Mouse (Mus musculus) CH12.LX (cell line): ENCODE measurements at regions not wholly inside any gene's neighbourhood (a gene's known extent, or its start where the extent isn't known, plus 50 kb on each side); places are given as distances from the start of the nearest gene placed in this dataset.

Experiments used
- DNase-seq: peaks from one replicate; pipeline ENCODE4 v3.0.0-alpha.2; 2013; ENCODE audit errors: extremely low read depth
- H3K27ac ChIP-seq: 2 replicates; pipeline ENCODE4 v1.5.1; 2012; ENCODE audit warnings: low read depth, mild to moderate bottlenecking, control low read depth, moderate library complexity; ENCODE audit not compliant: insufficient read depth
- H3K27me3 ChIP-seq: replicated peaks from 2 replicates; pipeline ENCODE3; 2012; ENCODE audit warnings: inconsistent platforms
- H3K36me3 ChIP-seq, 2 experiments: replicated peaks in 1 of 2; 2 replicates each; pipeline versions ENCODE3 to v1.6.1; 2012; ENCODE audit warnings: inconsistent platforms in 1 of 2, low read length in 1 of 2, mild to moderate bottlenecking in 1 of 2, mixed read lengths in 1 of 2, moderate library complexity in 1 of 2; ENCODE audit not compliant: control insufficient read depth in 1 of 2, insufficient read depth in 1 of 2
- H3K4me1 ChIP-seq, 2 experiments: 2 replicates each; pipeline ENCODE4 v1.6.1; 2012; ENCODE audit warnings: inconsistent platforms in 1 of 2, moderate library complexity in 1 of 2; ENCODE audit not compliant: insufficient read depth in 2 of 2, control insufficient read depth in 1 of 2
- H3K4me2 ChIP-seq: 2 replicates; pipeline ENCODE4 v1.6.1; 2012; ENCODE audit warnings: low read depth, mild to moderate bottlenecking, control low read depth; ENCODE audit not compliant: poor library complexity, insufficient read depth, severe bottlenecking
- H3K4me3 ChIP-seq, 3 experiments: fragments of 150-350 bp in 1 of 3; sonication (generic) in 1 of 3; replicated peaks in 1 of 3; 2 replicates each; pipeline versions ENCODE3 to v1.5.1; 2011 to 2012; ENCODE audit warnings: low read depth in 2 of 3, low read length in 2 of 3, mild to moderate bottlenecking in 2 of 3, moderate library complexity in 2 of 3, control low read depth in 1 of 3, improper control_type of control experiment in 1 of 3, inconsistent platforms in 1 of 3, mixed read lengths in 1 of 3; ENCODE audit not compliant: poor library complexity in 1 of 3
- H3K79me2 ChIP-seq: replicated peaks from 2 replicates; pipeline ENCODE4 v1.6.1; 2012; ENCODE audit warnings: mild to moderate bottlenecking, moderate library complexity; ENCODE audit not compliant: control insufficient read depth, poor library complexity, insufficient read depth, severe bottlenecking; ENCODE audit errors: extremely low read depth
- H3K9ac ChIP-seq: 2 replicates; pipeline ENCODE4 v1.6.1; 2012; ENCODE audit warnings: low read depth, mild to moderate bottlenecking, control low read depth, moderate library complexity; ENCODE audit not compliant: insufficient read depth
- H3K9me3 ChIP-seq: replicated peaks from 2 replicates; pipeline ENCODE3; 2012; ENCODE audit warnings: low read length, inconsistent platforms, mixed read lengths
- BHLHE40 ChIP-seq: IDR thresholded peaks from 2 replicates; pipeline ENCODE4 v1.6.1; 2011; ENCODE audit warnings: mild to moderate bottlenecking, low read depth, low read length, improper control_type of control experiment
- CTCF ChIP-seq, 2 experiments: IDR thresholded peaks in 1 of 2; conservative IDR thresholded peaks in 1 of 2; 2 replicates each; pipeline ENCODE4 v1.5.1; 2011 to 2012; ENCODE audit warnings: low read depth in 2 of 2, low read length in 2 of 2, improper control_type of control experiment in 1 of 2, inconsistent platforms in 1 of 2, mild to moderate bottlenecking in 1 of 2, moderate library complexity in 1 of 2
- E2F4 ChIP-seq: IDR thresholded peaks from 2 replicates; pipeline ENCODE4 v1.6.1; 2011; ENCODE audit warnings: low read depth, low read length, improper control_type of control experiment; ENCODE audit not compliant: insufficient replicate concordance
- ELF1 ChIP-seq: IDR thresholded peaks from 2 replicates; pipeline ENCODE4 v1.6.1; 2014; ENCODE audit warnings: low read depth, mild to moderate bottlenecking, inconsistent platforms, low read length, improper control_type of control experiment
- GABPA ChIP-seq: IDR thresholded peaks from 2 replicates; pipeline ENCODE4 v1.6.1; 2012; ENCODE audit warnings: low read depth, low read length, improper control_type of control experiment, inconsistent platforms; ENCODE audit not compliant: insufficient replicate concordance
- IRF4 ChIP-seq: IDR thresholded peaks from 2 replicates; pipeline ENCODE4 v1.6.1; 2014; ENCODE audit warnings: low read depth, mild to moderate bottlenecking, inconsistent platforms, low read length, improper control_type of control experiment
- JUN ChIP-seq: IDR thresholded peaks from 2 replicates; pipeline ENCODE4 v1.6.1; 2011; ENCODE audit warnings: low read depth, mild to moderate bottlenecking, low read length, improper control_type of control experiment, moderate library complexity; ENCODE audit not compliant: insufficient read depth
- JUND ChIP-seq: conservative IDR thresholded peaks from 2 replicates; pipeline ENCODE4 v1.6.1; 2011; ENCODE audit warnings: low read depth, low read length, improper control_type of control experiment
- KAT2A ChIP-seq: IDR thresholded peaks from 2 replicates; pipeline ENCODE4 v1.6.1; 2012; ENCODE audit warnings: low read length, improper control_type of control experiment, inconsistent platforms; ENCODE audit not compliant: insufficient replicate concordance
- MYC ChIP-seq: IDR thresholded peaks from 2 replicates; pipeline ENCODE4 v1.6.1; 2011; ENCODE audit warnings: low read depth, mild to moderate bottlenecking, improper control_type of control experiment, low read length
- POLR2AphosphoS2 ChIP-seq: IDR thresholded peaks from 2 replicates; pipeline ENCODE4 v1.6.1; 2011; ENCODE audit warnings: low read depth, low read length, improper control_type of control experiment
- RAD21 ChIP-seq: IDR thresholded peaks from 2 replicates; pipeline ENCODE4 v1.6.1; 2011; ENCODE audit warnings: low read depth, mild to moderate bottlenecking, low read length, improper control_type of control experiment, moderate library complexity
- SIN3A ChIP-seq: IDR thresholded peaks from 2 replicates; pipeline ENCODE4 v1.6.1; 2012; ENCODE audit warnings: low read length, improper control_type of control experiment, inconsistent platforms
- SMC3 ChIP-seq: IDR thresholded peaks from 2 replicates; pipeline ENCODE4 v1.6.1; 2011; ENCODE audit warnings: low read depth, low read length, improper control_type of control experiment
- TBP ChIP-seq: conservative IDR thresholded peaks from 2 replicates; pipeline ENCODE4 v1.6.1; 2011; ENCODE audit warnings: low read depth, low read length, improper control_type of control experiment
- ZC3H11A ChIP-seq: IDR thresholded peaks from 2 replicates; pipeline ENCODE4 v1.6.1; 2012; ENCODE audit warnings: low read depth, mild to moderate bottlenecking, inconsistent platforms, low read length, improper control_type of control experiment
- dilution Hi-C: fragments of 300-500 bp; cut with MboI; formaldehyde crosslinking; loops from 2 replicates; pipeline ENCODE4 v1.14.3; 2020; ENCODE audit warnings: low sequenced_read_pairs; ENCODE audit not compliant: extremely low pct_unique_long_range_greater_than_20kb, extremely low pct_ligation_motif_present
- in situ Hi-C: fragments of 300-500 bp; cut with MboI; formaldehyde crosslinking; loops from 3 replicates; pipeline ENCODE4 v1.14.3; 2019; ENCODE audit warnings: low sequenced_read_pairs, low pct_ligation_motif_present, low pct_unique_long_range_greater_than_20kb, mixed read lengths

GRCm38 (mm10) chr5:55293301-55293700 is 1295.0 kb downstream of the Stim2 start:
- dilution Hi-C loops, result no loop called here
- no peak overlapping the region for H3K4me2 ChIP-seq
- H3K4me3 ChIP-seq, result no peak overlapping the region

GRCm38 (mm10) chr5:55293978-55294377 is 1295.7 kb downstream of the Stim2 start:
- H3K9me3 ChIP-seq, result no peaks in the 10 kb centered on the region
- H3K79me2 ChIP-seq, result no peaks in the 10 kb centered on the region
- no peak overlapping the region for H3K4me3 ChIP-seq
- no peak for DNase-seq
- H3K27me3 ChIP-seq, result no peaks in the 10 kb centered on the region
- no peak overlapping the region for H3K4me2 ChIP-seq
- peaks cover 0 to 12% of the 10 kb centered on the region in 2 experiments; a peak in 1 of 4 replicates for H3K4me1 ChIP-seq
- no peak overlapping the region; the same call in 1 of the 2 replicates for H3K27ac ChIP-seq
- TF ChIP-seq GABPA (no peak), RAD21 (peak; percentile 68), ZC3H11A (peak; percentile 2; the same call in 1 of the 2 replicates), BHLHE40 (0 out of 2 replicates have a peak, but pooled peaks have one; percentile 16), TBP (no peak), POLR2AphosphoS2 (no peak), MYC (peak; percentile 65; the same call in 1 of the 2 replicates), CTCF (conservative IDR thresholded peaks at IDR 0.05 in 1 of 2, IDR thresholded peaks at IDR 0.05 in 1 of 2; ENCODE audit: low read depth in 2 of 2, low read length in 2 of 2) (peak in 1 of 2 experiments; percentile 51; a peak in 2 of 4 replicates), SMC3 (peak; percentile 45), JUN (no peak), IRF4 (peak; percentile 15; the same call in 1 of the 2 replicates)
- dilution Hi-C loops (no loop called here), in situ Hi-C loops (no loop called here)
- H3K36me3 ChIP-seq, result no peaks in the 10 kb centered on the region
- H3K9ac ChIP-seq, result no peak overlapping the region

More at GRCm38 (mm10) chr5:55293301-55293700, 1295.0 kb downstream of the Stim2 start:
- Histone ChIP-seq H3K9me3 (no peaks in the 10 kb centered on the region), H3K79me2 (no peaks in the 10 kb centered on the region)
- peak; percentile 54 for DNase-seq
- TF ChIP-seq JUND (0 out of 2 replicates have a peak, but pooled peaks have one; percentile 23), ELF1 (0 out of 2 replicates have a peak, but pooled peaks have one; percentile 11), SIN3A (no peak), E2F4 (no peak), CTCF (conservative IDR thresholded peaks at IDR 0.05 in 1 of 2, IDR thresholded peaks at IDR 0.05 in 1 of 2; ENCODE audit: low read depth in 2 of 2, low read length in 2 of 2) (peak in 1 of 2 experiments; percentile 72; a peak in 2 of 4 replicates), GABPA (no peak), SMC3 (peak; percentile 71), RAD21 (peak; percentile 92), KAT2A (no peak)
- TF ChIP-seq, all 38 proteins: peak for 5
- H3K27me3 ChIP-seq, result no peaks in the 10 kb centered on the region
- H3K27ac ChIP-seq, result no peak overlapping the region
- peaks cover 0 to 12% of the 10 kb centered on the region in 2 experiments; a peak in 1 of 4 replicates for H3K4me1 ChIP-seq
- no peaks in the 10 kb centered on the region for H3K36me3 ChIP-seq
- no peak overlapping the region for H3K9ac ChIP-seq
- in situ Hi-C loops, result no loop called here
